Mouse (Mus musculus): ENCODE measurements around the gene Dync2h1. TPM values are rescaled to one million over a fixed set of nuclear protein-coding genes. Genes with fewer than 3 reads are reported as not detected.

The Dync2h1 gene
- polyA plus RNA-seq, 1 experiment from 2014 or later: 23.7 TPM

- no peaks in the 10 kb centered on the region for H3K27me3 ChIP-seq
- H3K36me3 ChIP-seq: no peaks in the 10 kb centered on the region
- H3K9me3 ChIP-seq: no peaks in the 10 kb centered on the region
- WGBS: 86% methylated on average over 1 of the region's 1 CpGs
- no peak overlapping the region for H3K9ac ChIP-seq
- H3K4me1 ChIP-seq: no peaks in the 10 kb centered on the region
- no peak overlapping the region for H3K4me3 ChIP-seq
- no peak overlapping the region for H3K27ac ChIP-seq
- no peak overlapping the region for H3K4me2 ChIP-seq
- ATAC-seq (ENCODE audit: insufficient number of reproducible peaks, insufficient read depth, low FRiP score, low TSS enrichment, low read depth): no peak
These were observed 282.6 kb downstream of the Dync2h1 start for GRCm38 (mm10) chr9:6901620-6902019.

GRCm38 (mm10) chr9:6891331-6891730, 292.9 kb downstream of the Dync2h1 start:
- ATAC-seq (ENCODE audit: insufficient number of reproducible peaks, insufficient read depth, low FRiP score, low TSS enrichment, low read depth): no peak
- Histone ChIP-seq H3K36me3 (no peaks in the 10 kb centered on the region), H3K9me3 (no peaks in the 10 kb centered on the region), H3K27me3 (no peaks in the 10 kb centered on the region), H3K9ac (no peak overlapping the region), H3K4me1 (no peaks in the 10 kb centered on the region), H3K4me2 (no peak overlapping the region), H3K27ac (no peak overlapping the region), H3K4me3 (no peak overlapping the region)

DNA sequence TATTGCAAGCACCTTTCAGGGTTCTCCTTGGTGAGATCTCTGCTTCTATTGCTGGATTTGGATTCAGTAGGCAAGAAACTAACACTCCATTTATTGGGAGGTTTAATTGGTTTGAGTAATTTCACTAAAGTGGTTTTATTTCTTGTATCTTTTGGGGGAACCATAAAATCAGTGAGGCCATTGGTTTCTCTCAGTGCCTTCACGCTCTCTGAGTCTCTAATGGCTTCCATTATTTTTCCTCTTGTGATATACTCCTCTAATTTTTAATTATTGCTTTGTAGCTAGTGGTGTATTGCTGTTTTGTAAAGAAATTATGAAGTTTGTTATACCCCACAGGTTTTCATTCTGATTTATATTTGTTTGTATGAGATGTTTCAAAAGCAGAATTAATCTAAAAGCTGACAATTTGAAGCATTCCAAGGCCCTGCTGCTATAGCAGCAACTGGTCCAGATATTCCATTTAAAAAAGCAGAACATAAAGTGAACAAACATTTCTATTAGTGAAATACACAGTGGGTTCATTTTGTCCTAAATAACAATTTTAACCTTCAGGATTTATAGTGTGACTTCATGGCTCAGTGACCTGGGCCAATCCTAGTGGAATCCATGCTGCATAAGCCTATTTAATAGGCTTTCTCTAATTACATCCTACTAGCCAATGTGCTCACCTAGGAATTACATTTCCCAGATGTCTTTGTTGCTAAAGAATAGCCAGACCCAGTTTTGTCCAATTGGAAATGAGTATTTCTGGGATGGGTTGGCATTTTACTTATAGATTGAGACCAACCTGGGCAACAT, 302.9 kb downstream of the Dync2h1 start:
- no peak overlapping the region for H3K9ac ChIP-seq
- H3K27ac ChIP-seq: no peak overlapping the region
- H3K4me3 ChIP-seq: no peak overlapping the region
- 80% methylated on average over 1 of the region's 1 CpGs for WGBS
- H3K4me2 ChIP-seq: no peak overlapping the region
- no peaks in the 10 kb centered on the region for H3K4me1 ChIP-seq
- H3K36me3 ChIP-seq: no peaks in the 10 kb centered on the region
- H3K9me3 ChIP-seq: no peaks in the 10 kb centered on the region
- H3K27me3 ChIP-seq: no peaks in the 10 kb centered on the region
- ATAC-seq (ENCODE audit: insufficient number of reproducible peaks, insufficient read depth, low FRiP score, low TSS enrichment, low read depth): no peak

Other genes with a start within 250 kb of the Dync2h1 start
- gene Dcun1d5, start 74 bp upstream of the Dync2h1 start, polyA plus RNA-seq (2015; fragmentation: Nextera tagmentation; extraction: Ambion mirVana): 154 and 155 TPM in 2 replicates
- 0.12 and 0.39 TPM in 2 replicates for gene Mmp13, start 88.1 kb upstream of the Dync2h1 start, polyA plus RNA-seq (2015; fragmentation: Nextera tagmentation; extraction: Ambion mirVana)
- gene Mmp12, start 159.9 kb upstream of the Dync2h1 start, polyA plus RNA-seq (2015; fragmentation: Nextera tagmentation; extraction: Ambion mirVana): not detected in 2 replicates
- gene Mmp1b, start 203.6 kb upstream of the Dync2h1 start, polyA plus RNA-seq (2015; fragmentation: Nextera tagmentation; extraction: Ambion mirVana): not detected in 2 replicates